Mouse (Mus musculus) gastrocnemius, postnatal 14 days (tissue): Measurements from ENCODE around the gene Bcas1. TPM values are rescaled to one million over a fixed set of nuclear protein-coding genes. Genes with fewer than 3 reads are reported as not detected.

Source experiments
- total RNA-seq, 2 experiments: library from RNA; stranded (reverse); gene quantifications; 2 replicates each; pipeline ENCODE4 v1.2.3; 2021

Bcas1 gene
- total RNA-seq, 2 experiments from 2014 or later: 2.4 to 6.4 TPM

Other genes starting within 250 kb of the Bcas1 start
- gene Pfdn4, start 68.6 kb upstream of the Bcas1 start, total RNA-seq: 10 to 100 TPM; 13.3 to 19.1 TPM
- not detected for gene Cyp24a1, start 69.3 kb upstream of the Bcas1 start, total RNA-seq
- gene 4930470P17Rik, start 174.2 kb upstream of the Bcas1 start, total RNA-seq: not detected